Mouse (Mus musculus) Muller cell, postnatal 12 days (primary cell): ENCODE results near the gene Gipc2.
A peak's percentile ranks its signal among the peaks of the same experiment; 100 is the strongest.

Experiments
- DNase-seq: peaks from one replicate; pipeline ENCODE4 v3.0.0-alpha.2; 2015; ENCODE audit errors: inconsistent ontology term

The Gipc2 gene

DNA sequence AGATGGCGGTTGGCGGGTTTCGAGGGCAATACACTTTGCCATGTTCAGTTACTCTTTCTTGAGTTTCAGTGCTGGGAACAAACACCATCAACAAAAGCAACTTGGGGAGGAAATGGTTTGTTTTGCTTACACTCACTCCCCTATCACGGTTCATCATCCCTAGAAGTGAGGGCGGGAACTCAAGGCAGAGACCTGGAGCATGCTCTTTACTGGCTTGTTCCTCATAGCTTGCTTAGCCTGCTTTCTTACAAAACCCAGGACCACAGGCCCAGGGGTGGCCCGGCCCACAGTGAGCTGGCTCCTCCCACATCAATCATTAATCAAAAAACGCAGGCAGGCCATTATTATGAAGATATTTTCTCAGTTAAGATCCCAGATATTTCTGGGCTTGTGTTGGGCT, 89.9 kb downstream of the Gipc2 start:
- no peak for DNase-seq

DNA sequence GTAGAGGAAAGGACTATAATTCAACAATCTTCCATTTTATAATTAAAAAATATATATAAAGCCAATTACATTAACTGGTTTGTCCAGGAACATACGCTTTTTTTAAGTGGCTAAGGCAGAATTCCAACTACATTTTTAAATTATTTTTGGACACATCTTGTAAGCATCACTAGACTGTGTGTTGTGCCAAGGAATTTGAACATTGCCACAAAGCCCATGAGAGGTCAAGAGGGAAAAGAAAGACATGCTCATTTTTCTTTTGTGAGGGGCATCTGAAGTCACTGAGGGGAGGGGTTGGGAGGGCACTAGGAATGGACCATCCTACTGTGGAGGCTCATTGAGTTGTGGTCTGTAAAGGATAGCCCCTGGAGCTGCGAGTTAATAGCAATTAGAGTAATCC, 97.0 kb downstream of the Gipc2 start:
- DNase-seq = no peak

- DNase-seq = no peak
These were observed 97.7 kb downstream of the Gipc2 start for GRCm38 (mm10) chr3:152068311-152068710.

DNA sequence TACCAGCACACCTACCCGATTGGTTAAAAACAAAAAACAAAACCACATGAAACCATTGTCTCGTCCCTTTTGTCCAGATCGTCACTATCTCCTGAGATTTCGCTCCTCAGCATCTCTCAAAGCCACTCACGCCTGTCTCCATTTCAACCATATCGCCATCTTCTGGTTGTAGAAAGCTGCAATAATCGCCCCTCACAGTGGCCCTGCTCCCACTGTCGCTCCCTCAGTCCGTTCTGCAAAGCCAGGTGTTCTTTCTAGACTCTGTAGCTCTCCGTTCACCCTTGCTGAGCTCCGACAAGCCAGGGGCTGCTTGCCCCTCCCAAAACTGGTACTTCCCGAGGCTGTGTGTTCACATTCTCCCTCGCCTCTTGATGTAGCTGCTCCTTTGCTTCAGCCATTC, 99.3 kb downstream of the Gipc2 start:
- no peak for DNase-seq

- no peak for DNase-seq
These were observed 100.2 kb downstream of the Gipc2 start for GRCm38 (mm10) chr3:152065806-152066205.

DNA sequence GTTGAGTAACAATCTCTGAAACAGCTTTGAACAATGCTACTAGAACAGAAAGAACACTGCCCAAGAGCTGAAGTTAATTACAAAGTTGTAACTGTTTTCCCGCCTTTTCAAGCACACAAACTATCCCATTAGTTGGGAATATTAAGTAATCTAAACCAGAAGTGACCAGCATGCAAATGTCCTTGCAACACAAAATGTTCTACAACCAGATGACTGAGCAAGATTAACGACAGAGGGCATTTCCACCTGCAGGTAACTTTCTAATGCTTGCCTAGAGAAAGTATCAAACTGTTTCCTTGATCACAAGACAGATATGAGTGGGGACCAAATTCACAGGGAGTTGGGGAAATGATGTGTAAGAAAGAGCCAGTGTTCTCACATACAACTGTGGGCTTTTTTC, 101.9 kb downstream of the Gipc2 start:
- no peak for DNase-seq

- DNase-seq = no peak
These were observed 103.2 kb downstream of the Gipc2 start for GRCm38 (mm10) chr3:152062806-152063205.

DNA sequence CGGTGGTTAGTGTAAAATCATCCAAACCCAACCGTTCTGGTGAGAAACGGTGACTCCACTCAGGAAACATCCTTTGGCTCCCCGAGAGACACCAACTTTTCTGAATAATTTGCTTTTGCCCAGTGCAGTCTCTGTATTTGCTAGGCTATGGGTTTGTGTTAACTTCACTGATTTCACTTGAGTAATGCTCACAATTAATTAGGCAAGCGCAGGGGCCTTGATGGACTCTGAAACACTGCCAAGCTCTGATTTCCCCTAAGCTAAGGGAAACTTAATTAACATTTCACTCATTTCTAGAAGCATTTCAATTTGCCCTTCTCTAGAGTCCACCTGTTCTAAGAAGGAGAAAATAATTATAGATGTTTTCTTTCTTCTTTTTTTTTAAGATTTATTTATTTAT, 104.9 kb downstream of the Gipc2 start:
- DNase-seq = peak; percentile 78

DNA sequence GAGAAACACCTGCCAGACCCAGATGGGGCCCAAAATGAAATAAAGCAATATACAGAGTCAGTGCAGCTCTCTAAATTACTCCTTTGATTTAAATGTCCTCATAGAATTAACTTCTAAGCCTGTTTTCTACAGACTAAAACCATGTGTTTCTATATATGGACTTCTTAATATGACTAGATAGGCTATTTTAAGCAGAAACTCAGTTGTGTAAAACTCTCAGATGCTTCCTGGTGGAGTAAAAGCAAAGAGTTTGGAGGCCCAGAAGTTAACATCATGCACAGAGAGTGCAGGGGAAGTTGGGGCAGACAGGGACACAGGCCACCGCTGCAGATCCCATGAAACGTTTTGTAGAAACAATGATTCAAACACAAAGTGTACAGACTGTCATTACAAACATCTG, 107.8 kb downstream of the Gipc2 start:
- no peak for DNase-seq

GRCm38 (mm10) chr3:152054260-152054659, 111.8 kb downstream of the Gipc2 start:
- peak; percentile 85 for DNase-seq

- DNase-seq = no peak
These were observed 114.1 kb downstream of the Gipc2 start for GRCm38 (mm10) chr3:152051959-152052358.

DNA sequence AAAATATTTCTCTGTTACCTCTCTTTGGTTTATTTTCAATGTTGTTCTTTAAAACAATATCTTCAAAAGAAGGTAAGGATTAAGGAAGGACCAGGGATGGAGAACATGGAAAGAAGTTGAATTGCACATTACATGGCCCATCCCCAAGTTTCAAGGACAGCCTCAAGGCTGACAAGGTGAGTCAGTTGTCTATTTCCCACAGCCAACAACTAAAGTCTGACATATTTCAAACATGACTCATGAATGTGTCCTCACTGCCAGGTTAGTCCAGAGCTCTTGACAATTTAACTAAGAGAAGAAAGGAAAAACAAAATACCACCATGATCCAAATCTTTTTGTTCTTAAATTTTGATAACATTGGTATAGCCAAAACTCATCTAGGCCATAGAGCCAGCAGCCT, 118.1 kb downstream of the Gipc2 start:
- DNase-seq = no peak

- no peak for DNase-seq
These were observed 119.1 kb downstream of the Gipc2 start for GRCm38 (mm10) chr3:152046895-152047294.
